Mouse (Mus musculus) megakaryocyte, embryonic 14.5 days (primary cell): Measurements from ENCODE around the gene Rora. TPM values are rescaled to one million over a fixed set of nuclear protein-coding genes. Genes with fewer than 3 reads are reported as not detected.

Source experiments
- H3K27me3 ChIP-seq: replicated peaks from 2 replicates; pipeline ENCODE3; 2012; ENCODE audit warnings: inconsistent platforms
- H3K36me3 ChIP-seq: replicated peaks from 2 replicates; pipeline ENCODE3; 2012; ENCODE audit warnings: low read length, inconsistent platforms, mixed read lengths
- H3K4me1 ChIP-seq: 2 replicates; pipeline ENCODE4 v1.6.1; 2012; ENCODE audit warnings: inconsistent platforms
- H3K4me3 ChIP-seq: replicated peaks from 2 replicates; pipeline ENCODE3; 2012; ENCODE audit warnings: moderate library complexity, mild to moderate bottlenecking, inconsistent platforms
- H3K9me3 ChIP-seq: 2 replicates; pipeline ENCODE4 v1.6.1; 2012; ENCODE audit warnings: inconsistent platforms
- FLI1 ChIP-seq: IDR thresholded peaks from 2 replicates; pipeline ENCODE4 v1.6.1; 2012; ENCODE audit warnings: low read length, inconsistent platforms, mixed read lengths
- GATA1 ChIP-seq: IDR thresholded peaks from 3 replicates; pipeline ENCODE4 v1.6.1; 2012; ENCODE audit warnings: mixed read lengths, low read length, inconsistent platforms, borderline replicate concordance
- polyA plus RNA-seq: library from polyadenylated mRNA; stranded (reverse); fragments of >175 nt; gene quantifications from 2 replicates; pipeline ENCODE4 v1.2.3, GENCODE M21; 2012; ENCODE audit warnings: low replicate concordance; ENCODE audit not compliant: insufficient read depth

Rora gene
- polyA plus RNA-seq, 1 experiment: 2.5 TPM

DNA sequence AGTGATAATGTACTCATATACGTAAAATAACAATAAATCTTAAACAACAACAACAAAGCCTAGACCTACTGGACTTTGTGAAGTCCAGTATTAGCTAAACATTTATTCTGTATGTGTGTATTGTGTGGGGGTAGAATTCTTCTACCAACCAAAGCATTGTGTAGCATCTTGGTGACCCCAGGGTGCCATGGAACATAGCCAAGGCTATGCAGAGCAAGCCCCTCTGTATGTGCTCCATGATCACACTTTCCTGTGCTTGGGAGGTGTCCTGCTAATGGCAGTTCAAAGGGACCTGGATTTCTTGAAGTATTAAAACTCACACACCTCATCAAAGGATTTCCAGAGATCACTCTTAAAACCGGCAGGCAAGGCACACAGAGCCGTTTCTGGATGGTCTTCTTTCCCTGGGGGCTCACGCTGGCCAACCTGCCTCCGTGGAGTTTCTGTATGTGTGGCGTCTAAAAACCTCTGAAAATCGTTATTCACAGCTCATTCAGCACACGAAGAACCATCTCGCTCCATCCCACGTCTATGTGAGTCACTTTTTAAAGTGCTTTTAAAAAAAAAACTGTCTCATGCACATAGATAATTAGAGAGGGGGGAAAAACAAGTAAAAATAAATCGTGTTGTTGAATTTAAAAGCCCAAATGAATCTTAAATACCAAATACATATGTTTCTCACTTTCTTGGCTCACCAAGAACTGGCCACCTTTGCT is 92.5 kb downstream of the Rora start:
- no peaks in the 10 kb centered on the region for H3K4me1 ChIP-seq
- no peaks in the 10 kb centered on the region for H3K36me3 ChIP-seq
- H3K4me3 ChIP-seq: no peak overlapping the region
- no peaks in the 10 kb centered on the region for H3K27me3 ChIP-seq
- no peak for TF ChIP-seq FLI1
- no peak for TF ChIP-seq GATA1
- H3K9me3 ChIP-seq: no peaks in the 10 kb centered on the region

DNA sequence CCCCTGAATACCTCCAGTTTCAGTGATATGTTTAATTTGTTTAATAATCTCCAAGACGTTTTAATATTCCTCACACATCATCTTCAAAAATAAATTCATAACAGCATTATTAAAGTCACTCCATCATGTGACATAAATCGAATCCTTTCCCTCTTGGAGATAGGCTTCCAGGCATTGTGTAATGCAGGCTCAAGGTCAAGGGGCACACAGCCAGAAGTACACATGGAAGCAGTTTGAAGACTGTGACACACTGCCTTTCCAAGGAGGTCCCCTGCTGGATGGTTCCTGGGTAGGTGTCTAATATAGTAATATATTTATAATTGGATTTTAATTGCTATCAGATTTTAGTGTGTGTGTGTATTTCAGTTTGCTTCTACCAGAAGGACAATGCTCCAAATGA is 103.4 kb downstream of the Rora start:
- Histone ChIP-seq H3K9me3 (no peaks in the 10 kb centered on the region), H3K36me3 (no peaks in the 10 kb centered on the region), H3K27me3 (no peaks in the 10 kb centered on the region), H3K4me3 (no peak overlapping the region), H3K4me1 (no peaks in the 10 kb centered on the region)
- TF ChIP-seq GATA1 (no peak), FLI1 (no peak)

DNA sequence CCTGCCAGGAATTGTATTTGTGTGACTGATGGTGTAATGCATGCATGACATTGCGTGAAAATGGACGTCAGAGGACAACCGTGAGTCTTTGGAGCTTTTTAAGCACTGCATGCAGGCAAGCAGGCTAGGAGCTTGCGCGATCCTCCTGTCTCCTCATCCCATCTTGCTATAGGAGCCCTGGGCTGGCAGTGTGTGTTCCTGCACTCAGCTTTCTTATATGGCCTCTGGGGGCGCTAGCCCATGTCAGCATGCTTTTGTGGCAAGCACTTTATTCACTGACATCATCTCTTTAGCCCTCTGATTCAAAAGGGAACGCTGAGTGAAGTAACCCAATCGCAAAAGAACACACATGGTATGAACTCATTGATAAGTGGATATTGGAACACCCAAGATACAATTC is 105.7 kb downstream of the Rora start:
- Histone ChIP-seq H3K9me3 (no peaks in the 10 kb centered on the region), H3K27me3 (no peaks in the 10 kb centered on the region), H3K4me1 (no peaks in the 10 kb centered on the region), H3K4me3 (no peak overlapping the region), H3K36me3 (no peaks in the 10 kb centered on the region)
- no peak for TF ChIP-seq FLI1
- no peak for TF ChIP-seq GATA1

DNA sequence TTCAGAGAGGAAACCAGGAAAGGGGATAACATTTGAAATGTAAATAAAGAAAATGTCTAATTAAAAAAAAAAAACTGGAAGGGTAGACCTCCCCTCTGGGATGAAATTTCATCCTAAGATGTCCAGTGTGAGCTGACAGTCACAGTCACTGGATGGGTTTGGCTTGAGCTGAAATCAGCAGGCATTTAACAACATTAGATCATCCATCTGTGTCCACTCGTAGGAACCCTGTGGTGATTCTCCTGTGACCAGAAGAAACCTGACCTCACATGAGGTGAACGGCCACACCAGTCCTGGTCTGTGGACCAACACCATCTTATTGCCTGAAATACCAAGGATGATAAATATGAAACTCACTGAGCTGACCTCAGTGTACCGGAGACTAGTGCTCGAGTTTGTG is 106.7 kb downstream of the Rora start:
- no peaks in the 10 kb centered on the region for H3K9me3 ChIP-seq
- no peaks in the 10 kb centered on the region for H3K4me1 ChIP-seq
- no peaks in the 10 kb centered on the region for H3K27me3 ChIP-seq
- no peaks in the 10 kb centered on the region for H3K36me3 ChIP-seq
- no peak overlapping the region for H3K4me3 ChIP-seq
- TF ChIP-seq FLI1 (no peak), GATA1 (no peak)

DNA sequence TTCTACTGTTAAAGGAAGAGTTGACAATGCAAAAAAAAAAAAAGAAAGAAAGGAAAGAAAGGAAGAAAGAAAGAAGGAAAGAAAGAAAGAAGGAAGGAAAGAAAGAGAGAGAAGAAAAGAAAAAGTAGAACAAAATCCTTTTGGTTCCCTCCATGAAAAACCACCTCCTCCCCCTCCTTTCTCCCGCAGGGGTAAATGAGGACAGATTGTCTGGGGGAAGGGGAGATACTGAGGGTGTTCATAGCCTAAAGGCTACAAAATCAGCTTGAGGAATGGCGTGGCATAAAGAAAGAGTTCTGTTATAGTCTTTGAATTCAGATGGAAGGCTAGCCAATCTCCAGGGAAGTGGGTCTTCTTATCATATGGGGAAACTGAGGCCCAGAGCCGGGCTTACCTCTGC is 107.3 kb downstream of the Rora start:
- TF ChIP-seq FLI1: no peak
- no peak for TF ChIP-seq GATA1
- Histone ChIP-seq H3K36me3 (no peaks in the 10 kb centered on the region), H3K27me3 (no peaks in the 10 kb centered on the region), H3K4me3 (no peak overlapping the region), H3K9me3 (no peaks in the 10 kb centered on the region), H3K4me1 (no peaks in the 10 kb centered on the region)

GRCm38 (mm10) chr9:68761672-68762071 is 108.1 kb downstream of the Rora start:
- TF ChIP-seq FLI1: no peak
- no peak for TF ChIP-seq GATA1

GRCm38 (mm10) chr9:68765595-68765994 is 112.0 kb downstream of the Rora start:
- TF ChIP-seq GATA1 (no peak), FLI1 (no peak)
- Histone ChIP-seq H3K4me1 (no peaks in the 10 kb centered on the region), H3K9me3 (peaks cover under 1% of the 10 kb centered on the region; the same call in 1 of the 2 replicates)

More at GRCm38 (mm10) chr9:68761672-68762071, 108.1 kb downstream of the Rora start:
- no peaks in the 10 kb centered on the region for H3K27me3 ChIP-seq
- no peak overlapping the region for H3K4me3 ChIP-seq
- no peaks in the 10 kb centered on the region for H3K9me3 ChIP-seq
- H3K4me1 ChIP-seq: no peaks in the 10 kb centered on the region
- no peaks in the 10 kb centered on the region for H3K36me3 ChIP-seq

GRCm38 (mm10) chr9:68769638-68770037 is 116.1 kb downstream of the Rora start:
- no peak for TF ChIP-seq FLI1
- no peak for TF ChIP-seq GATA1
- H3K36me3 ChIP-seq: no peaks in the 10 kb centered on the region
- no peaks in the 10 kb centered on the region for H3K27me3 ChIP-seq
- H3K4me1 ChIP-seq: no peaks in the 10 kb centered on the region
- no peak overlapping the region for H3K4me3 ChIP-seq
- H3K9me3 ChIP-seq: peaks cover 8% of the 10 kb centered on the region; the same call in 1 of the 2 replicates

More at GRCm38 (mm10) chr9:68765595-68765994, 112.0 kb downstream of the Rora start:
- Histone ChIP-seq H3K27me3 (no peaks in the 10 kb centered on the region), H3K4me3 (no peak overlapping the region), H3K36me3 (no peaks in the 10 kb centered on the region)

DNA sequence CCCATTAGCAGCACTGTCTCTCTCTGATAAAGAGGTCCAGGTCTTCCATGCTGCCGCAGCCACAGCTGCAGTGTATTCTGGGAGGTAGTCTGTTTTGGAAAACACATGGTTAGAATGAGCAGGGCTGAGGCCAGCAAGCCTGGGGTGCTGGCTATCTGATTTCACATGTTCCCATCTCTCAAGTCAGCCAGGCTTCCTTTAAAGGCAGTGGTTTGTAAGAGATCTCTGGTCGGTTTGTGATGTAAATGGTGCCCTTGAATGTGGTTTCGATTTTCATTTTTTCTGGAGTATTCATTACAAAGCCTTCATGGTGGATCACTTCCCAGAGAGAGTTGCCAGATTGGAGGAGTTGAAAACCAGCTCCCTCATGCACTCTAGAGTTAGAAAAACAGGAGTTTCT is 117.8 kb downstream of the Rora start:
- H3K4me1 ChIP-seq: no peaks in the 10 kb centered on the region
- H3K36me3 ChIP-seq: no peaks in the 10 kb centered on the region
- H3K4me3 ChIP-seq: no peak overlapping the region
- no peak for TF ChIP-seq FLI1
- no peak for TF ChIP-seq GATA1
- H3K9me3 ChIP-seq: peaks cover 8% of the 10 kb centered on the region; the same call in 1 of the 2 replicates
- no peaks in the 10 kb centered on the region for H3K27me3 ChIP-seq

DNA sequence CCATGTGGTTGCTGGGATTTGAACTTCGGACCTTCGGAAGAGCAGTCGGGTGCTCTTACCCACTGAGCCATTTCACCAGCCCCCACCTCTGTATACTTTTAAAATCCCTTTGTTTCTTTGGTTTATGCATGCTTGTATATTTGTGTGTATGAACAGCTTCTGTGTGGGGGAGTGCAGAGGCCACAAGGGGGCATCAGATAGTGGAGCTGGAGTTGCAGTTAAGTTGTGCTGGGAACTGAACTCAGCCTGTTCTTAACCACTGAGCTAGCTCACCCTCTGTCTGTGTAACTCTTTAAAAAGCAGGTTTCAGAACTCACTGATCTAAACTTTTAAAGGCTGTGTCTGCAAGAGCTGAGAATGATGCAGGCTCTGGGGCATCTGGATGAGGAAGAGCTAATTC is 120.2 kb downstream of the Rora start:
- Histone ChIP-seq H3K36me3 (no peaks in the 10 kb centered on the region), H3K27me3 (no peaks in the 10 kb centered on the region), H3K4me1 (no peaks in the 10 kb centered on the region), H3K9me3 (peaks cover 8% of the 10 kb centered on the region; the same call in 1 of the 2 replicates), H3K4me3 (no peak overlapping the region)
- TF ChIP-seq GATA1 (no peak), FLI1 (no peak)
